Comparison of ENCODE assay signal across 8 mouse cellular contexts in genomic region chr4:70402109-70402819, GRCm38 (mm10). TPM values are rescaled to one million over a fixed set of nuclear protein-coding genes. Genes with fewer than 3 reads are reported as not detected.
DNase-seq lines count a peak whose midpoint lies in the region; ATAC-seq and TF ChIP-seq lines count a peak whose summit lies in the region.

No protein-coding gene starts in this region.

- no peaks in the 10 kb centered on the region for H3K9me3 ChIP-seq in limb, embryonic 13.5 days
- H3K9me3 ChIP-seq in limb, embryonic 10.5 days (replicated peaks): no peaks in the 10 kb centered on the region
- H3K9me3 ChIP-seq in midbrain, embryonic 14.5 days (ENCODE audit: control insufficient read depth, low read length): no peaks in the 10 kb centered on the region

- no peak for TF ChIP-seq POLR2A in cerebellum, adult 2 months (IDR thresholded peaks at IDR 0.05; ENCODE audit: borderline replicate concordance, insufficient read depth, low read length)
- TF ChIP-seq POLR2A in thymus, adult 2 months (IDR thresholded peaks at IDR 0.05; ENCODE audit: control insufficient read depth, extremely low read depth, insufficient read depth, low read length, poor library complexity): no peak

- H3K4me1 ChIP-seq in limb, embryonic 13.5 days: peaks cover 43% of the 10 kb centered on the region
- H3K4me1 ChIP-seq in limb, embryonic 10.5 days: no peaks in the 10 kb centered on the region
- H3K4me1 ChIP-seq in cerebellum, adult 2 months (ENCODE audit: control insufficient read depth, insufficient read depth, low read length): peaks cover 15% of the 10 kb centered on the region
- H3K4me1 ChIP-seq in midbrain, embryonic 14.5 days (ENCODE audit: control insufficient read depth, insufficient read depth, low read length): peaks cover 6% of the 10 kb centered on the region; the same call in 1 of the 2 replicates
- no peaks in the 10 kb centered on the region for H3K4me1 ChIP-seq in thymus, adult 2 months (replicated peaks; ENCODE audit: control insufficient read depth, insufficient read depth, low read length)

- no peak overlapping the region for H3K9ac ChIP-seq in limb, embryonic 13.5 days
- 0 out of 2 replicates have a peak overlapping the region, but pooled peaks have one; percentile 20 for H3K9ac ChIP-seq in midbrain, embryonic 14.5 days (replicated peaks; ENCODE audit: low read length)

- H3K27me3 ChIP-seq in limb, embryonic 13.5 days: no peaks in the 10 kb centered on the region
- H3K27me3 ChIP-seq in limb, embryonic 10.5 days (ENCODE audit: low read depth, poor library complexity, severe bottlenecking): no peaks in the 10 kb centered on the region
- H3K27me3 ChIP-seq in cerebellum, adult 2 months (ENCODE audit: control insufficient read depth, insufficient read depth, low read length): no peaks in the 10 kb centered on the region
- H3K27me3 ChIP-seq in midbrain, embryonic 14.5 days (ENCODE audit: control insufficient read depth, insufficient read depth, low read length): no peaks in the 10 kb centered on the region
- no peaks in the 10 kb centered on the region for H3K27me3 ChIP-seq in thymus, adult 2 months (ENCODE audit: control insufficient read depth, insufficient read depth, low read length)

- peak; percentile 71 for TF ChIP-seq CTCF in cerebellum, adult 2 months (IDR thresholded peaks at IDR 0.05; ENCODE audit: borderline replicate concordance, insufficient read depth, low read depth, low read length)
- no peak for TF ChIP-seq CTCF in thymus, adult 2 months (IDR thresholded peaks at IDR 0.05; ENCODE audit: borderline replicate concordance, control insufficient read depth, extremely low read depth, insufficient read depth, low read length, poor library complexity)

- H3K36me3 ChIP-seq in limb, embryonic 13.5 days: peaks cover 51% of the 10 kb centered on the region
- peaks cover 78% of the 10 kb centered on the region for H3K36me3 ChIP-seq in limb, embryonic 10.5 days
- H3K36me3 ChIP-seq in midbrain, embryonic 14.5 days (ENCODE audit: control insufficient read depth, insufficient read depth, low read length): peaks cover 5% of the 10 kb centered on the region; the same call in 1 of the 2 replicates
- peaks cover 13% of the 10 kb centered on the region for H3K36me3 ChIP-seq in thymus, adult 2 months (ENCODE audit: control insufficient read depth, insufficient read depth, low read length)

- no peak overlapping the region for H3K27ac ChIP-seq in limb, embryonic 13.5 days
- no peak overlapping the region for H3K27ac ChIP-seq in limb, embryonic 10.5 days
- peak overlapping the region; percentile 62 for H3K27ac ChIP-seq in cerebellum, adult 2 months (ENCODE audit: insufficient read depth, low read length)
- peak overlapping the region; percentile 63 for H3K27ac ChIP-seq in midbrain, embryonic 14.5 days (replicated peaks; ENCODE audit: low read depth, low read length)
- no peak overlapping the region for H3K27ac ChIP-seq in thymus, adult 2 months (ENCODE audit: control insufficient read depth, insufficient read depth, low read length)

- H3K4me2 ChIP-seq in limb, embryonic 13.5 days (replicated peaks): no peak overlapping the region
- no peak overlapping the region for H3K4me2 ChIP-seq in midbrain, embryonic 14.5 days (ENCODE audit: low read length)

- 76% methylated on average over 9 of the region's 9 CpGs for WGBS in limb, embryonic 13.5 days
- 81% methylated on average over 9 of the region's 9 CpGs for WGBS in limb, embryonic 10.5 days
- 7% methylated on average over 9 of the region's 9 CpGs for WGBS in cerebellum, adult 2 months
- WGBS in midbrain, embryonic 14.5 days: 48% methylated on average over 9 of the region's 9 CpGs
- WGBS in thymus, adult 2 months: 89% methylated on average over 9 of the region's 9 CpGs

- ATAC-seq in limb, embryonic 13.5 days (ENCODE audit: low FRiP score, low read depth): peak; percentile 42; the same call in 1 of the 2 replicates
- ATAC-seq in midbrain, embryonic 14.5 days (ENCODE audit: low FRiP score, low TSS enrichment): peak; percentile 83

- no peak overlapping the region for H3K4me3 ChIP-seq in limb, embryonic 13.5 days
- no peak overlapping the region for H3K4me3 ChIP-seq in limb, embryonic 10.5 days
- no peak overlapping the region for H3K4me3 ChIP-seq in cerebellum, adult 2 months (replicated peaks; ENCODE audit: insufficient read depth, low read depth, low read length)
- H3K4me3 ChIP-seq in midbrain, embryonic 14.5 days (replicated peaks; ENCODE audit: low read depth, low read length): no peak overlapping the region
- no peak overlapping the region for H3K4me3 ChIP-seq in thymus, adult 2 months (ENCODE audit: control insufficient read depth, insufficient read depth, low read length)

- no peak for DNase-seq in limb, embryonic 10.5 days (ENCODE audit: low spot score)
- DNase-seq in cerebellum, adult 2 months: peak; percentile 70 to 77
- peak; percentile 60 to 72 for DNase-seq in frontal cortex, postnatal 10 days (ENCODE audit: low spot score in 2 of 2)
- peak; percentile 79 to 80 for DNase-seq in layer of hippocampus, adult 8-10 months (ENCODE audit: low spot score in 2 of 2)
- DNase-seq in midbrain, embryonic 14.5 days: peak; percentile 84
- DNase-seq in thymus, postnatal 36 days: no peak
- no peak for DNase-seq in thymus, adult 2 months

RNA-seq across cellular contexts. Expression of gene Cdk5rap2, which starts 8.0 kb away (rescaled TPM):
- polyA plus RNA-seq in limb, embryonic 13.5 days (2015; fragmentation: Nextera tagmentation; extraction: Ambion mirVana): 22.7 and 25.4 TPM in 2 replicates
- 25.3 and 31.6 TPM in 2 replicates for polyA plus RNA-seq in limb, embryonic 10.5 days (2016; fragmentation: Nextera tagmentation; extraction: Ambion mirVana)
- 18.3 and 20.4 TPM in 2 replicates for polyA plus RNA-seq in cerebellum, adult 2 months (2012; rRNA removed)
- total RNA-seq in layer of hippocampus, adult 8-10 months (2022): 10 to 100 TPM; 11.7 to 15.8 (median 12.5) TPM
- 9.9 and 14.8 TPM in 2 replicates for polyA plus RNA-seq in midbrain, embryonic 14.5 days (2014; fragmentation: Nextera tagmentation; extraction: Ambion mirVana)
- 13.3 and 16.4 TPM in 2 replicates for polyA plus RNA-seq in thymus, adult 2 months (2012; rRNA removed)

Comparison
In these comparisons a context has a peak if more than half of its experiments do, and no peak if none do; other contexts are left out.
1. H3K27ac ChIP-seq: peak in cerebellum, adult 2 months (single experiment) and midbrain, embryonic 14.5 days (single experiment); none in limb, embryonic 13.5 days (single experiment), limb, embryonic 10.5 days (single experiment) and thymus, adult 2 months (single experiment).
2. DNase-seq: peak in cerebellum, adult 2 months (2 of 2), frontal cortex, postnatal 10 days (2 of 2), layer of hippocampus, adult 8-10 months (2 of 2) and midbrain, embryonic 14.5 days (single experiment); none in limb, embryonic 10.5 days (single experiment), thymus, postnatal 36 days (0 of 2) and thymus, adult 2 months (single experiment).